Mouse (Mus musculus) urinary bladder, postnatal 36 days (tissue): Measurements from ENCODE around the gene Frmd5.

Experiments
- DNase-seq, 2 experiments: peaks; one replicate each; pipeline ENCODE4 v3.0.0; 2022; ENCODE audit warnings: low spot score in 2 of 2, mixed read lengths in 1 of 2

The Frmd5 gene

GRCm38 (mm10) chr2:121683606-121684005 is 123.3 kb downstream of the Frmd5 start:
- DNase-seq, result no peak

GRCm38 (mm10) chr2:121682361-121682760 is 124.5 kb downstream of the Frmd5 start:
- DNase-seq, result no peak

DNA sequence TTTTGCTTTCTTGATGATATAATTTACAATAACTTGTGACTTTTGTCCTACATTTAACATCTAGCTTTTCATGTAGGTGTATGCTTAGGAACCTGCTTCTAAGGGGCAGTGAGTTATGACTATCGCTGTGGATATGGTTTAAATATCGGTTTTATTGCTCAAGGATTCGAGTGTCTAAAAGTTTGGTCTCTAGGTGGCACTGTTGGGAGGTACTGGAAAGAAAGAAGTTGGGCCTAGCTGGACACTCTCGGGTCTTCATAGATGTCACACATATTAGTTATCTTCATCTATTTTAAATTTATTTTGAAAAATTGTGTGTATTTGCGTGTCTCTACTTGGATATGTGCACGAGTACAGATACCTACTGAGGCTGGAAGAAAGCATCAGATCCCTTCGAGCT is 127.2 kb downstream of the Frmd5 start:
- no peak for DNase-seq

DNA sequence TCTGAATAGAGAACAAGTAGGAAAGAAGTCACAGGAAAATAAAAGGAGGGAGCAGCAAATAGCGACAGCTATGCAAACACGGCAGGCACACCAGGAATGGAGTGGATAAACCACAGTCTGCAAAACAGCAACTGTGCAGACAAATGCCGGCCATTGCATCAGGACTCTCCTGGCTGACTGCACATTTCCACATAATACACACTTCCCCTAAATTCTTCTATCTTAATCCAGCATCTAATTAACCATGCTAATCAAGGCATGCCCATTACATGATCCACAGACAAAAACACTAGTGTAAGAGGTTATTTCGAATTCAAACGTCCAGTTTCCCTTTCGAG is 129.3 kb downstream of the Frmd5 start:
- no peak for DNase-seq

- no peak for DNase-seq
Observed at GRCm38 (mm10) chr2:121676951-121677648, 129.8 kb downstream of the Frmd5 start.

DNA sequence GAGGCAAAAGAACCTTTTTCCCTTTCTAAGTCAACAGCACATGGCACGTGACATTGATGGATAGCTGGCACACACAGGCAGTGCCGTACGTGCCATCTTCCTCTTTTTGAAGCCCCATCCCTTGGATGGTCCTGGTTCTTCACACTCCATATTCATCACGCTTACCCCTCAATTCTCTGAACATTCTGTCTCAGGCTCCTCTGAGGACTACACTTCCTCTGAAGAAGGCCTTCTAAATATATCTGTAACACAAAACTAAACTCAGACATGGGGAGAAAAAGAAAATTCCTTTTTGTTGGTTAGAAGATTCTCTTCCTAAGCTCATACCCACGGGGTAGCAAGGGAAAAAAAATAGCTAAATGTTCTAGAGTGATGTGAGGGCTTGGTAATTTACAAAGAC is 131.0 kb downstream of the Frmd5 start:
- no peak for DNase-seq

- no peak for DNase-seq
Observed at GRCm38 (mm10) chr2:121675136-121675535, 131.8 kb downstream of the Frmd5 start.

DNA sequence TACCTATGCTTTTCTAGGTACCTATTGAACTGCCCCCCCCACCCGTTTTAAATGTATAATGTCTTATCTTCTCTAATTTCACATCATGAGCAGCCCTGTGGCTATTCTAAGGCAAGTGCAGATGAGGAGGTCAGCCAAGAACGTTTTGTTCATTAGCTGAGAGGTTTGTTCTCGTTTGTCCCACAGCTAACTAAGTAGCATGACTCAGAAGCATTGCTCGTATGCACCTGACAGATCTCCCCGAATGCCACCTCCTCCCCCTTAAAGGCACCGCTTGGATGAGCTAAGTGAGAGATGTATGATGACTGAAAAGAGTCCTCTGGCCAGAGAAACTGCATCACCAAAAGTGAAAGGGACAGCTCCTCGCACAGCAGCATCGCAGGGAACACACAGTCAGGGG is 132.7 kb downstream of the Frmd5 start:
- DNase-seq, result no peak

DNA sequence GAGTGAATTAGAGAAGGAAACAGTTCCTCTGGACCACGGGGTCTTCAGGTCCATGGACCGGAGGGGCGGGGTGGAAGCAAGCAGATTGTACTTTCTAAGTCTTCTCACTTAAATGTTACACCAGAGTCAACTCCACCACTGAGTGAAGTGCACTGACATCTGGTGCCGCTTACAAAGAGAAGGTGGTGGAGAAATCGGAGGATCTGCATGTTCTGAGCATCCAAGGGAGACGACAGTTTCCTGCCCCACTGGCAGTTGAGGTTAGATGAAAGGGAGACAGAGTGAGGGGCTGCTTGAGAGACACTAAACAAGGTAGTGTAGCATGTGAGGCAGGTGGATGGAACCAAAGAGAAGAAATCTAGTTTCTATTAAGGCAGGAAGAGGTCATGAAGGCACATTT is 137.0 kb downstream of the Frmd5 start:
- no peak for DNase-seq

GRCm38 (mm10) chr2:121668256-121668655 is 138.6 kb downstream of the Frmd5 start:
- no peak for DNase-seq

GRCm38 (mm10) chr2:121661160-121661502 is 145.8 kb downstream of the Frmd5 start:
- DNase-seq, result no peak

DNA sequence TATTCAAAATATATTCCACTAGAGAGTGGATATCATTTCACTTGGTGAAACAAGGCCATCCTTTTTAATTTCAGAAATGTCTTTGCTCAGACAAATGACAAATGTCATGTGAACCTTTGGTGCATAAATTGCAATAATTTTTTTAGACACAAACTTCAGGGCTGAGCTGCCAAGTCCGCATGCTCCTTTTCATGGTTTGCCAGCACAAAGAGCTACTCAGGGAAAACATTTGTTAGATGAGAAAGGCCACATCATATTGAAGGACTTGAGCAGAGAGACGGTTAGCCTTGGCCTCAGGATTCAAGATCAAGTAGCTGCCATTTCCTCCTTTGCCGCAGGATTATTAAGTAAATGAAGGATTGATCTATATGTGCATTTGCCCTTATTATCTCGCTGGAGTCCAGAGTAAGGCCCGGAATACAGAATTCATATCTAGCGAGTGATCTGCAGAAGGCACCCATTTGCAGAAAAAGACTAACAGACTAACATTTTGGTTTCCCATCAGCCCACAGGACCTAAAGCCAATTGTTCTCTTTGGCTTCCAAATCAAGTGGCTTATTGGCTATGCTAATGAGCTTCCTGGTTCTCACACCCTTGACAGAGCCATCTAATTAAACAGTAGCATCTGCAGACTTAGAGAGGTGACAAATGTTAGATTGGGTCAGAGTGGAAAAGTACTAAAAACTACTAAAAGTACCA is 146.3 kb downstream of the Frmd5 start:
- no peak for DNase-seq

- DNase-seq, result no peak
Observed at GRCm38 (mm10) chr2:121659350-121659749, 147.5 kb downstream of the Frmd5 start.

DNA sequence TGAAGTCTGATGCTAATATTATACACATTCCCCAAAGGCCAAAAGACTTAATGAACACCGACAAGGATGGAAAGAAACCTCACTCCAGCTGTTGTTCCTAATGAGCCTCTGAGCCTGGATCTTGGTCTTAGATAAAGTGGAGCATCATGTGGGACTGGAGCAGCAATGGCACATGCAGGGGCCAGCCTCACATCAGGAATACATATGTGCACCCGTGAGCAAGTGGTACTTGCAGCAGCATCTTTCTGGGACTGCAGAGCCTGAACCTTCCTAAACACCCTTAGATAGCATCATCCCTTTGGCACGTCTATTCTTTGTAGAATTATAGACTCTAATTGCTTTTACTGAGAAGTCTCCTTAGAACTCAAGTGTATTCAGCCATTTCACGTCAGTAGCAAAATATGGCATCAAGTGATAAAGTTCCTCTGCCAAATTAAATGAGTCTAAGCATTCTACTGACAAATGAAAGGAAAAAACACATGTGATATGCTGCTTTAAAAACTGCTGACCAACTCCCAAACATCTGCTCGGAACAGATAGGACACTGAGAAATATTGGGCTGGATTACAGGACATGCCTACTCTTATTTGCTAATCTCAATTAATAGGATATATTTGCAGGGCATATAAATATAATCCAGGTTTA is 148.6 kb downstream of the Frmd5 start:
- no peak for DNase-seq

DNA sequence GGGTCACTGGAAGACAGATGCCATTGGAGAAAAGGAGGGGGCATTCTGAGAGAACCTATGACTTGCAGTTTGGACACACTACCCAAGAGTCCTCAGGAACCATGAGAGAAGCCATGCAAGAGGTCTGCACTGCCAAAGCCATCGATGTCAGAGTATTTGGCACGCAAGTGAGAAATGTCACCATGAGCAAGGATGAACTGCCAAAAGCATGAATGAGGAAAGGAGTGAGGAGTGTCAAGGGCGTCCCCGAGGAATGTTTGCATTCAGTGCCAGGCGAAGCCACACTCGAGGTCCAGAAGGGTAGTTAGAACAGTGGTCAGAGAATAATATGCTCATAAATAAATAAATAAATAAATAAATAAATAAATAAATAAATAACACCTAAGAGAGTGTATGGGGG is 150.9 kb downstream of the Frmd5 start:
- DNase-seq, result no peak

DNA sequence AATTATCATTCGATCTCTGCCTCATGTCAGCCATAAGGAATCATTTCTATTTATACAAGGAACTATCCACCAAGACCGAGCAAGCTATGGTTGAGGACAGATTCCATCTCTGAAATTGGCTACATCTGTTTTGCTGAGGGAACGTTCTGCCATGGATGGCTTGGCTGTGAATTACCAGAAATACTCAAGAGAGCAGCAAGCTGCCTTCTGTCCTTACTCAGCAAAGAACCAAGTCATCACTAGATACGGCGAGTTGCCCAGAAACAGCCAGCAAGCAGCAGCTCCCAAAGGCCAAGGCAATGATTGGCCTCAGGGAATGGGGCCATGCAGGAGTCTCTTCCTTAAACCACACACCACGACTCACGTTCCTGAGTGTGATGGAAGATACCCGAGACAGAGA is 151.8 kb downstream of the Frmd5 start:
- no peak for DNase-seq

GRCm38 (mm10) chr2:121646528-121646927 is 160.4 kb downstream of the Frmd5 start:
- no peak for DNase-seq

- DNase-seq, result no peak
Observed at GRCm38 (mm10) chr2:121642934-121643333, 164.0 kb downstream of the Frmd5 start.

- no peak for DNase-seq
Observed at GRCm38 (mm10) chr2:121632091-121632490, 174.8 kb downstream of the Frmd5 start.

DNA sequence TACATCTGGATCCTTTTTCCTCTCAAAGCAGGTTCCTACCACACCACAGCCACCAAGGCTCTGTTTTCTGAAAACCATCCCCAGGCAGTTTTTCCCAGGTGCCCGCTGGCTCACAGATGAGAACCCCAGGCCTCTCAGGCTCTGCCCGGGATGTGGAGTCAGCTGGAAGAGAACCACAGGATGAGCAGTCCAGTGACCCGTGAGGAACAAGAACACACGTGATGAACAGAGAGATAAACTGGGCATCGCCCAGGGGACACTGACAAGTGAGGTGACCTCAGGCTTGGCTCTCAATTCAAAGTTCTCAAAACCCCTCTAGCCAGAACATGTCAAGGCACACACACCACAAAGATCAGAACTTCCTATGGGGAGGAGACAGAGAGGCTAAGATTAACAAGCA is 176.6 kb downstream of the Frmd5 start:
- DNase-seq, result no peak

- DNase-seq, result peak in 1 of 2 experiments; percentile 9
Observed at GRCm38 (mm10) chr2:121628290-121628689, 178.6 kb downstream of the Frmd5 start.

GRCm38 (mm10) chr2:121625901-121626300 is 181.0 kb downstream of the Frmd5 start:
- DNase-seq, result no peak
